Mouse (Mus musculus): ENCODE data around the gene Golgb1. TPM values are rescaled to one million over a fixed set of nuclear protein-coding genes. Genes with fewer than 3 reads are reported as not detected.

Gene Golgb1
- polyA plus RNA-seq, 1 experiment: 14.3 TPM

GRCm38 (mm10) chr16:36932546-36932945 lies 57.6 kb downstream of the Golgb1 start:
- TF ChIP-seq POLR2A (IDR thresholded peaks at IDR 0.05; ENCODE audit: insufficient read length, low read depth): no peak
- peaks cover 18% of the 10 kb centered on the region for H3K36me3 ChIP-seq (ENCODE audit: control insufficient read depth, insufficient read depth)
- no peaks in the 10 kb centered on the region for H3K79me2 ChIP-seq (ENCODE audit: control insufficient read depth, insufficient read depth)

GRCm38 (mm10) chr16:36934131-36934840 lies 59.3 kb downstream of the Golgb1 start:
- Histone ChIP-seq H3K79me2 (ENCODE audit: control insufficient read depth, insufficient read depth) (no peaks in the 10 kb centered on the region), H3K36me3 (ENCODE audit: control insufficient read depth, insufficient read depth) (peaks cover 12% of the 10 kb centered on the region), H3K4me2 (ENCODE audit: low read depth) (no peak overlapping the region), H3K4me3 (no peak overlapping the region), H3ac (ENCODE audit: control insufficient read depth, insufficient read length) (no peak overlapping the region), H3K27me3 (ENCODE audit: control insufficient read depth, insufficient read depth, insufficient read length) (no peaks in the 10 kb centered on the region)
- TF ChIP-seq POLR2AphosphoS2 (IDR thresholded peaks at IDR 0.05; ENCODE audit: insufficient read length, low read depth) (peak; percentile 30), E2F4 (IDR thresholded peaks at IDR 0.05; ENCODE audit: insufficient read depth) (no peak), MYOD1 (IDR thresholded peaks at IDR 0.05; ENCODE audit: control insufficient read depth in 1 of 3, insufficient read length in 2 of 3, low read depth in 2 of 3) (no peak)

More at GRCm38 (mm10) chr16:36932546-36932945, 57.6 kb downstream of the Golgb1 start:
- Histone ChIP-seq H3K4me3 (no peak overlapping the region), H3ac (ENCODE audit: control insufficient read depth, insufficient read length) (no peak overlapping the region), H3K4me2 (ENCODE audit: low read depth) (no peak overlapping the region), H3K27me3 (ENCODE audit: control insufficient read depth, insufficient read depth, insufficient read length) (no peaks in the 10 kb centered on the region)

- TF ChIP-seq POLR2A (IDR thresholded peaks at IDR 0.05; ENCODE audit: insufficient read length, low read depth): no peak
- TF ChIP-seq MYOD1 (IDR thresholded peaks at IDR 0.05; ENCODE audit: control insufficient read depth in 1 of 3, insufficient read length in 2 of 3, low read depth in 2 of 3): no peak
- TF ChIP-seq USF1 (IDR thresholded peaks at IDR 0.05; ENCODE audit: low read depth): no peak
- TF ChIP-seq TCF3 (IDR thresholded peaks at IDR 0.05; ENCODE audit: insufficient read length, low read depth): no peak
- no peak for TF ChIP-seq CEBPB (IDR thresholded peaks at IDR 0.05; ENCODE audit: insufficient read depth, poor library complexity, severe bottlenecking)
- no peak for TF ChIP-seq SRF (IDR thresholded peaks at IDR 0.05; ENCODE audit: control insufficient read depth, insufficient read length, low read depth)
- no peak for TF ChIP-seq E2F4 (IDR thresholded peaks at IDR 0.05; ENCODE audit: insufficient read depth)
- no peak for TF ChIP-seq MYOG (IDR thresholded peaks at IDR 0.05; ENCODE audit: control insufficient read depth in 1 of 3, insufficient read depth in 1 of 3, insufficient read length in 2 of 3, low read depth in 2 of 3)
- no peak for TF ChIP-seq REST (IDR thresholded peaks at IDR 0.05; ENCODE audit: insufficient read depth, insufficient read length)
- TF ChIP-seq TCF12 (IDR thresholded peaks at IDR 0.05; ENCODE audit: insufficient read depth, poor library complexity, severe bottlenecking): no peak
- no peak for TF ChIP-seq MAX (IDR thresholded peaks at IDR 0.05; ENCODE audit: low read depth)
- TF ChIP-seq POLR2AphosphoS2 (IDR thresholded peaks at IDR 0.05; ENCODE audit: insufficient read length, low read depth): no peak
- H3ac ChIP-seq (ENCODE audit: control insufficient read depth, insufficient read length): no peak within 1 kb of the TSS
- H3K4me2 ChIP-seq (ENCODE audit: low read depth): no peak within 1 kb of the TSS
- H3K4me3 ChIP-seq: no peak within 1 kb of the TSS
- no peaks in the 10 kb centered on the region for H3K79me2 ChIP-seq (ENCODE audit: control insufficient read depth, insufficient read depth)
- no peaks in the 10 kb centered on the region for H3K27me3 ChIP-seq (ENCODE audit: control insufficient read depth, insufficient read depth, insufficient read length)
- peaks cover 7% of the 10 kb centered on the region for H3K36me3 ChIP-seq (ENCODE audit: control insufficient read depth, insufficient read depth)
Measured at GRCm38 (mm10) chr16:36934841-36935620, 60.1 kb downstream of the Golgb1 start, which contains the start of gene Hcls1. Hcls1 (plus strand) TSS chr16:36934983.

GRCm38 (mm10) chr16:36935814-36936213 lies 60.9 kb downstream of the Golgb1 start:
- Histone ChIP-seq H3K79me2 (ENCODE audit: control insufficient read depth, insufficient read depth) (no peaks in the 10 kb centered on the region), H3K4me3 (no peak overlapping the region), H3ac (ENCODE audit: control insufficient read depth, insufficient read length) (no peak overlapping the region), H3K36me3 (ENCODE audit: control insufficient read depth, insufficient read depth) (peaks cover 7% of the 10 kb centered on the region), H3K4me2 (ENCODE audit: low read depth) (no peak overlapping the region), H3K27me3 (ENCODE audit: control insufficient read depth, insufficient read depth, insufficient read length) (no peaks in the 10 kb centered on the region)
- TF ChIP-seq E2F4 (IDR thresholded peaks at IDR 0.05; ENCODE audit: insufficient read depth) (no peak), MAX (IDR thresholded peaks at IDR 0.05; ENCODE audit: low read depth) (no peak), TCF12 (IDR thresholded peaks at IDR 0.05; ENCODE audit: insufficient read depth, poor library complexity, severe bottlenecking) (no peak), POLR2A (IDR thresholded peaks at IDR 0.05; ENCODE audit: insufficient read length, low read depth) (no peak), SRF (IDR thresholded peaks at IDR 0.05; ENCODE audit: control insufficient read depth, insufficient read length, low read depth) (no peak), USF1 (IDR thresholded peaks at IDR 0.05; ENCODE audit: low read depth) (no peak), POLR2AphosphoS2 (IDR thresholded peaks at IDR 0.05; ENCODE audit: insufficient read length, low read depth) (no peak), MYOD1 (IDR thresholded peaks at IDR 0.05; ENCODE audit: control insufficient read depth in 1 of 3, insufficient read length in 2 of 3, low read depth in 2 of 3) (no peak), MYOG (IDR thresholded peaks at IDR 0.05; ENCODE audit: control insufficient read depth in 1 of 3, insufficient read depth in 1 of 3, insufficient read length in 2 of 3, low read depth in 2 of 3) (no peak), CEBPB (IDR thresholded peaks at IDR 0.05; ENCODE audit: insufficient read depth, poor library complexity, severe bottlenecking) (no peak), REST (IDR thresholded peaks at IDR 0.05; ENCODE audit: insufficient read depth, insufficient read length) (no peak), TCF3 (IDR thresholded peaks at IDR 0.05; ENCODE audit: insufficient read length, low read depth) (no peak)
